Mouse (Mus musculus): ENCODE measurements around the gene Hdac5. TPM values are rescaled to one million over a fixed set of nuclear protein-coding genes. Genes with fewer than 3 reads are reported as not detected.

Gene Hdac5
- 13.2 and 25.3 TPM in 2 replicates for total RNA-seq (2017)

DNA sequence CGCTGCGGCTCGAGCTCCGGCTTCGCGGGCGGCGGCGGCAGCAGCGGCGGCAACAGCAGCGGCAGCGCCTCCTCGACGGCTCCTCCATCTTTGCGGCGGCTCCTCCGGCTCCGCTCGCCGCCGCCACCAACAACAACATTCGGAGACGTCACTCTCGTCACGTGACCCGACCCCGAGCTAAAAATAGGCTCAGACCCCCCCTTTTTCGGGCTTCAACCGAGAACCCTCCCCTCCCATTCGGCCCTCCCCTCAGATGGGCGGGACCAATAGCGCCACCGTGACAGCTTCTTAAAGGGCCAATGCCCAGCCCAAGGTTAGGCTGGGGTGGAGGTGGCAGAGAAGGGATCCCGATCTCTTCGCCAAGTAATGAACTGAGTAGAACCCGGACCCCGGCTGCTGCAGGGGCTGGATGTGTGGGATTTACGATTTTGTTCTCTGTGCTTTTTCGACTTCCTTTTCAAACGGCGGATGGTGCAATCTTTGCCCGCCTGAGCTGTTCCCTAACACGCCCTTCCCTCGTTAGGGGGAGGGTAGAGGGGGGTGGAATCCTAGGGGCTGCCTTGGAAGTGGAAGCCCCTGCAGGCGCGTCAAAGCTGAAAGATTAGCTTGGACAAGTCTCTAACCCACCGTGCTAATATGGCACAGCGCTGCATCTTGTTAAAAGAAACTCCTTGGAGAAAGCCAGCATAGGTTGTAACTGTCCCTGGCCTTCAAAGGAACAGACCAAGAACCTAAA lies at the start of gene Hdac5:
Hdac5 (minus strand) TSS at position 161 of the 736 bp plus-strand sequence.
- ATAC-seq (replicated peaks in 1 of 2; ENCODE audit: insufficient read depth in 1 of 2, low FRiP score in 2 of 2, low TSS enrichment in 1 of 2, low read depth in 1 of 2, poor library complexity in 2 of 2, severe bottlenecking in 2 of 2): peak; percentile 91 to 96

DNA sequence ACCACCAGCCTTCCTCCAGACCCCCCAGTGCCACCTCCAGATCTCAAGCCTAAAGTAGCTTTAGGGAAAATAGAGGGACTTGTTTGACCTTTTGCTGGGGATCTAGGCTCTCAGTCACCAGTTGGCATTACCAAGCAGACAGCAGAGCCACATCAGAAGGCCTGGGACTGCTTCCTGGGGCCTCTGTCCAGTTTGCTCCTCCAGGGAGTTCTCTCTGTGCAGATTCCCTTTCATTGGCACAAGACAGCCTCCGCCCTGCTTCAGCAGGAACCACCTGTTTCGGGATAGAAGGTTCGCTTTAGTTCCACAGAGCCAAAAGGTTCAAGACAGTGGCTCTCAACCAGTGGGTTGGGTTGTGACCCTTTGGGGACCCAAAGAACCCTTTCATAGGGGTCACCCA lies 49.6 kb upstream of the Hdac5 start:
- no peak for ATAC-seq (replicated peaks in 1 of 2; ENCODE audit: insufficient read depth in 1 of 2, low FRiP score in 2 of 2, low TSS enrichment in 1 of 2, low read depth in 1 of 2, poor library complexity in 2 of 2, severe bottlenecking in 2 of 2)

DNA sequence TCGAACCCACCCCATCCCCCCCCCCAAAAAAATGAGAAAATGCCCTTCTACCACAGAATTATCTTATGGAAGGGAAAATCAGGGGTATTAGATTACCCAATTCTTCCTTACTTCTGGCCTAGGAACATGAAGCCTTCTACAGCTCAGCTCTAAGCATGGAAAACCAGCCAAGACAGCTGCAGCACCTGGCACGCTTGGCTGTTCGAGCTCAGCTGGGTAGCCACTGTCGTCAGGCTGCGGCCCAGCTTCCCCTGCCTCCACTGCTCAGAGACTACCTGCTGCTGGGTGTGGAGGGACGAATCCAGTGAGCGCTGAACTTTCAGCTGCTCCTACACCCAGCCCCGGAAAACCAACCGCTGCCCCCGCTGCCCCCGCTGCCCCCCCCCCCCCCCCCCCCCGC lies 47.8 kb upstream of the Hdac5 start:
- ATAC-seq (replicated peaks in 1 of 2; ENCODE audit: insufficient read depth in 1 of 2, low FRiP score in 2 of 2, low TSS enrichment in 1 of 2, low read depth in 1 of 2, poor library complexity in 2 of 2, severe bottlenecking in 2 of 2): no peak

DNA sequence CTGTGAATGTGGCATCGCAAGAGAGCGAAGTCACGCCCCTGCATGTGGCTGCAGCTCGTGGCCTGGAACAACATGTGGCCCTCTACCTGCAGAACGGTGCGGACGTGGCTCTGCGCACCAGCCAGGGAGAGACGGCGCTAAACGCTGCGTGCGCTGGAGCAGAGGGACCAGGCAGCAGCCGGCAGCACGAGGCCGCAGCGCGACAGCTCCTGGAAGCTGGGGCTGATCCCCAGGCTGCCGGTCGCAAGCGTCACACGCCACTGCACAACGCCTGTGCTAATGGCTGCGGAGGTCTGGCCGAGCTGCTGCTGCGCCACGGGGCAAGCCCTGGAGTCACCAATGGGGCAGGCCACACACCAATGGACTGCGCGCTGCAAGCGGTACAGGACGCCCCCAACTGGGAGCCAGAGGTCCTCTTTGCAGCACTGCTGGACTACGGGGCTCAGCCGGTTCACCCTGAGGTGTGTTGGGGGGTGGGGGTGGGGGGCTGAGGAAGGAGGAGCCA lies 46.5 kb upstream of the Hdac5 start:
- peak; percentile 32 to 73; a peak in 3 of 4 replicates for ATAC-seq (replicated peaks in 1 of 2; ENCODE audit: insufficient read depth in 1 of 2, low FRiP score in 2 of 2, low TSS enrichment in 1 of 2, low read depth in 1 of 2, poor library complexity in 2 of 2, severe bottlenecking in 2 of 2)

DNA sequence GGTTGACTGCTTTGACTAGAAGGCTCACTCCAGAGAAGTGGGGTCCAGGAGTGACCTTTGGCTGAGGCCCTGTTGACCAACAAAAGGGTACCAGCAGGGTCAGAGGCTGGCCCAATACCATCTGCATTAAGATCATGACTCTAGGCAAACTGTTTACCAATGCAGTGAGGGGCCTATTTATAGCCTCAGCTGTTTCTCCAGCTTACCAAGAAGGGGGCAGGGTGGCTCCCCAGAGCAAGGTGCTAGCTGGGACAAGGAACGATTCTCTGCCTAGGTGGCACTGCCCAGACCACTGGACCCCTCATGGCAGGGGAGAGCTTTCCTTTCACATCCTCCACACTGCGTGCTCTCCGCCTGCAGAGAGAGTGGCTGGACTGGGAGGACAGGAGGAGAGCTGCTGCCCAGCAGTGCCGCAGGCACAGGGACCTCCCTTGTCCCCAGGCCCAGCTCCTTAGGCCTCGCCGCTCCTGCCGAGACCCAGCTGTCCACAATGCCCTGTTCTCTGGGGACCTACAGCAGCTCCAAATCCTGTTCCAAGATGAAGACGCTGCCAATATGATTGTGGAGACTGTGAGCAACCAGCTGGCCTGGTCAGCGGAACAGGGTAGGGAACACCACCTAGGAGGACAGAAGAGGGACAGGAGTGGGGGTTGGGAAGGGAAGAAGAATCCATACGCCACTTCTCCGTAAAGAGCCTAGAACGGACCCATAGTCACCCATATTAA lies 38.7 kb upstream of the Hdac5 start, which contains the start of gene Asb16:
Asb16 (plus strand) TSS at position 224 of the 725 bp plus-strand sequence.
- no peak for ATAC-seq (replicated peaks in 1 of 2; ENCODE audit: insufficient read depth in 1 of 2, low FRiP score in 2 of 2, low TSS enrichment in 1 of 2, low read depth in 1 of 2, poor library complexity in 2 of 2, severe bottlenecking in 2 of 2)

DNA sequence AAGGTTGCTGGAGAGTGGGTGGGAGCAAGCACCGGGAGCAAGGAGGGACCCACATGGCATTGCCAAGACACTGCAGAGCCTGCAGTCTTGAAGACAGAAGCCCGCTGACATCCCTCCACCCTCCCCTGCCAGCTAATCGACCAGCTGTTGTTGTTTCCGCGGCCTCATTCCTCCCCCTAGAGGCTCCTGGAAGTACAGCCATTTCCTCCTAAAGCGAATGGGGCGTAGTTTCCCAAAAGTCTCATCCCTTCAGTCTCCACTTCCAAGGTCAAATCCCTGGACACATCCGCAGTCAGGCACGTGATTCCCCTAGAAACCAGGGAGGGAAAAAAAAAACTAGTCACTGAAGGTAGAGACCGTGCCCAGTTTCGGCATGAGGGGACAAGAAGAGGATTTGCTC lies 37.5 kb upstream of the Hdac5 start:
- peak; percentile 83 to 88 for ATAC-seq (replicated peaks in 1 of 2; ENCODE audit: insufficient read depth in 1 of 2, low FRiP score in 2 of 2, low TSS enrichment in 1 of 2, low read depth in 1 of 2, poor library complexity in 2 of 2, severe bottlenecking in 2 of 2)

DNA sequence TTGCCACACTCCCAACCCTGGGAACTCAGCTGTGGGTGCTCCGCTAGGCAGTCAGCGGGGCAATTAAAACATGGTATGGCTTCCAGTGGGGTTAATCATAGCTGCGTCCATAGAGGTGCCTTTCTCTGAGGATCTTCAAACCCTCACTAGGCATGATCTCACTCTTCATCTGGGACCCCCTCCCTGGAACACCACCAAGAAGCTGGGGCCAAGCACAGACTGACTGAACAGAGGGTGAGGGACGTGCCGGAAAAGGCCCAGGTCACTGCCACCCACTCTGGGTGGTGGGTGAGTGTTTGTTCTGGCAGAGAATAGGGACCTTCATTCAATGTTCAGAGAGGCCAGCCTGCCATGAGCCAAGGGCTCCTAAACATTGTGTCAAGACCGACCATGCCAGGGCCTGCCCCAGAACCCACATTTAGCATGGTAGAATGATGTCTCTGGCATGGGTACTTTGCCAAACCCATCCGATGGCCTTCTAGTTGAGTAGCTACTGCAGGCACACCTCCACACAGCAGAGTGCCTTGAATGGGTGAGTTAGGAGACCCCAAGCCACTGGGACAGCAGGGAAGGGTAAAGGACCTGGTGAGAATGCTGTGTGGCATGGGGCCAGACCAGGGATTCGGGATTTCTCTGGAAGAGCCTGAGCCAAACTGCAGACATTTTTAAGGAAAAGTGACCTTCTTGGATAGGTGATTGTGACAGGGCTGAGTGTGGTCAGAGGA lies 36.8 kb upstream of the Hdac5 start:
- ATAC-seq (replicated peaks in 1 of 2; ENCODE audit: insufficient read depth in 1 of 2, low FRiP score in 2 of 2, low TSS enrichment in 1 of 2, low read depth in 1 of 2, poor library complexity in 2 of 2, severe bottlenecking in 2 of 2): no peak

DNA sequence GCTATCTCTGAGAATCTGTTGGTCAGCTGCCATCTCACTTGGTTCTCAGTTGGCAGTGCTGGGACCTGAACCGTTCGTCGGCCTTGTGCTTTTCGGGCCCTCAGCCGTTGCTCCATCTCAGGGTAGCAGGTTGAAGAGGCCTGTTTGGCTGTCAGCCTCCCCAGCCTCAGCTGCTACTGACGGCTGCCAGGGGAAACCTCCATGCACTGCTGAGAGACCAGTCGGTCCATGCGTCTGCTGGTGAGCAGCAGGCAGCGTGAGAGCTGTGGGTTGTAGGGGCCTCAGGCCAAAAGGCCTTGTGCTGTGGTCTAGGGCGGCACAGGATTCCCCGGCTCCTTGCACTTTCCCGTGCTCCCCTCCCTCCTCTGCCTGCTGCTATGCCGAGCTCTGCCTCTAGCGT lies 35.9 kb upstream of the Hdac5 start:
- no peak for ATAC-seq (replicated peaks in 1 of 2; ENCODE audit: insufficient read depth in 1 of 2, low FRiP score in 2 of 2, low TSS enrichment in 1 of 2, low read depth in 1 of 2, poor library complexity in 2 of 2, severe bottlenecking in 2 of 2)

DNA sequence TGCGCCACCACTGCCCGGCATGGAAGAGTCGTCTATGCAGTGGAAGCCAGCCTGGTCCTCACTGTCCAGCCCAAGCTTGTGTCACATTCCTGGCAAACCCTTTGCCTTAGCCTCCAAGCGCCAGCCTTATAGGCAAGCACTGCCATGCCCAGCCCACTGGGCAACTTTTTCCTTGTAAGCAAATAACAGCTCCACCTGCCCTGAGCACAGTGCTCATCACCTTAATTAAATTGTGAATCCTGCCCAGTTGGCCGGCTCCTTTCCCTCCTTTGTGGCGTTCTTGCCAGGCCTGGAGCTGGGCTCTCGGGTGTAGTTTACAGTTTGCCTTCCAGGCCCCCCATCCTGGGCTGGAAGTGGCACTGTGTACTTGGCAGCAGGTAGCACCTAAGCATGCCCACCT lies 33.2 kb upstream of the Hdac5 start:
- ATAC-seq (replicated peaks in 1 of 2; ENCODE audit: insufficient read depth in 1 of 2, low FRiP score in 2 of 2, low TSS enrichment in 1 of 2, low read depth in 1 of 2, poor library complexity in 2 of 2, severe bottlenecking in 2 of 2): no peak

DNA sequence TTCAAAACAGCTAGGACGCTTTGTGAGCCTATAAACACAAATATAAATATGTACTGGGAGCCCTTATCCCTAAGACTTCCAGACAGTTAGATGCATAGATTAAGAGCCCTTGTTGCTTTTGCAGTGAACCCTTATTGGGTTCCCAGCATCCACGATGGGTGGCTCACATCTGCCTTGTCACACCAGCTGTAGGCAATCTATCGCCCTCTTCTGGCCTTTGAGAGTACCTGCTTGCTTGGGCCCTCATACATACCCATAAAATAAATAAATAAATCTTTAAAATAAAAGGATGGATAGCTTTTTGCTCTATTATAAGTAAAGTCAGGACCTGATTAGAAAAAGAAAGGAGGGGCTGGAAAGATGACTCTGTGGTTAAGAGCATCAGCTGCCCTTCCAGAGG lies 28.6 kb upstream of the Hdac5 start:
- no peak for ATAC-seq (replicated peaks in 1 of 2; ENCODE audit: insufficient read depth in 1 of 2, low FRiP score in 2 of 2, low TSS enrichment in 1 of 2, low read depth in 1 of 2, poor library complexity in 2 of 2, severe bottlenecking in 2 of 2)

DNA sequence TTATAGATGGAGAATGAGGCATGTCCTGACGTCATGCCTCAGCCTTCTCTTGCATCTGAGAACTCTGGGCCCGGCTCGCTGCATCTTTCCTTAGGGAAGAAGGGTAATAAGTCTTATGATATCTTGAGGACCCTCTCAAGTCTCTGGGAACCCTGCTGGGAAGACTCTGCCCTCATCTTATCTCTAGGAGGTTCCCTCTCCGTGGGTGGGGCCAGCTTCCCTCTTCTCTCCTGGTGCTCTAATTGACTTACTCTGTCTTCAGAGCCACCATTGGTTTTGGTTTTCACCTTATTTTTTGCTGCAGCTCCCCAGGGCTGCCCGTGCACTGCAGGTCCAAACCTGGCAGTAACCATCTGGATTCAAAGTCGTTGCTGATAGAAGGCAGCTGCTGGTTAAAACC lies 28.1 kb upstream of the Hdac5 start:
- ATAC-seq (replicated peaks in 1 of 2; ENCODE audit: insufficient read depth in 1 of 2, low FRiP score in 2 of 2, low TSS enrichment in 1 of 2, low read depth in 1 of 2, poor library complexity in 2 of 2, severe bottlenecking in 2 of 2): no peak

DNA sequence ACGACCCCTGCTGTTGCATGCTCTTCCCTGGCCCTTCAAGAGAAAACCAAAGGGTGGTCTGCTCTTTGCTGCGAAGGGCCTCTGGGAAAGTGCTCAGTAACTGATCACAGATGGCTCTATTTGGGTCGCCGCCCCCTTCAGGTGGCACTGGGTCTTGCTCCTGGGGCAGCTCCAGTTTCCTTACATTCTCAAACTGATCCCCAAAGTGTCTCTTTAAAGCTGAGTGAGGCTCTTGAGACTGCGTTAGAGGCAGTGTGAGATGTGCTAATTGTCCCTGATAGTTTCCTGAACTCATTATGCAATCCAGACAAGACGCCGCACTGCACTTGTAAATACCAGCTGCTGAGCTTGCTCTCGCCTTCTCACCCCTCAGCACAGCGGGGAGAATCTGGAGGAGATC lies 27.5 kb upstream of the Hdac5 start:
- ATAC-seq (replicated peaks in 1 of 2; ENCODE audit: insufficient read depth in 1 of 2, low FRiP score in 2 of 2, low TSS enrichment in 1 of 2, low read depth in 1 of 2, poor library complexity in 2 of 2, severe bottlenecking in 2 of 2): peak in 1 of 2 experiments; percentile 42; a peak in 1 of 4 replicates

DNA sequence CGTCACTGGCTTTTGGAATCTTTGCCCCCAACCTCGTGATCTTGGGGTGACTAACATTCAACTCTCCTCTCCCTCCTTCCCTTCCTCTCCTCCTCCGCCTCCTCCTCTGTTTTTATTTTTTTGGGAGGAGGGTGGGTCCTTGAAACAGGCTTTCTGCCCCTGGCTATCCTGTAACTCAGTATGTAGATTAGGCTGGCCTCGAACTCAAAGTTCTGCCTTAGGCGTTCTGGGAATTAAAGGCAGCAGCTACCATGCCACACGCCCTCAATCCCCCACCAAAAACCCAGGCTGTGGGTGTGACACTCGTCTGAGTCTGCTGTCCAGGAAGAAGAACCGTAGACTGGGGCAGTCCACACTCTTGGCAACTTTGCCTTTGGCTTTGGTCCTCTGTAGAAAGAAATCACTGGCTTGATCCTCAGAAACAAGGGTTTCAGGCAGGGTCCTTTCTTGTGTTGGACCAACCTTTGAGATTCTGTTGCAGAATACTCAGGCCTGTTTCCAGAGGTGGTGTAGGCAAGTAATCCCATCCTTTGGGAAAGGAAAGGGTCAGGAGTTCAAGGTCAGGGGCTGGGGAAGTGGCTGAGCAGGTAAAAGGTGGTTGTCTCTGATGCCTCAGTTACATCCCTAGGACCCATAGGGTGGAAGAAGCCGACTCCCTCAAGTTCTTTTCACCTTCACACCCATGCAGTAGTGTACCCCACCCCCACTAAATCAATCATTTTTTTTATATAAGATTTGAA lies 19.6 kb upstream of the Hdac5 start:
- no peak for ATAC-seq (replicated peaks in 1 of 2; ENCODE audit: insufficient read depth in 1 of 2, low FRiP score in 2 of 2, low TSS enrichment in 1 of 2, low read depth in 1 of 2, poor library complexity in 2 of 2, severe bottlenecking in 2 of 2)

DNA sequence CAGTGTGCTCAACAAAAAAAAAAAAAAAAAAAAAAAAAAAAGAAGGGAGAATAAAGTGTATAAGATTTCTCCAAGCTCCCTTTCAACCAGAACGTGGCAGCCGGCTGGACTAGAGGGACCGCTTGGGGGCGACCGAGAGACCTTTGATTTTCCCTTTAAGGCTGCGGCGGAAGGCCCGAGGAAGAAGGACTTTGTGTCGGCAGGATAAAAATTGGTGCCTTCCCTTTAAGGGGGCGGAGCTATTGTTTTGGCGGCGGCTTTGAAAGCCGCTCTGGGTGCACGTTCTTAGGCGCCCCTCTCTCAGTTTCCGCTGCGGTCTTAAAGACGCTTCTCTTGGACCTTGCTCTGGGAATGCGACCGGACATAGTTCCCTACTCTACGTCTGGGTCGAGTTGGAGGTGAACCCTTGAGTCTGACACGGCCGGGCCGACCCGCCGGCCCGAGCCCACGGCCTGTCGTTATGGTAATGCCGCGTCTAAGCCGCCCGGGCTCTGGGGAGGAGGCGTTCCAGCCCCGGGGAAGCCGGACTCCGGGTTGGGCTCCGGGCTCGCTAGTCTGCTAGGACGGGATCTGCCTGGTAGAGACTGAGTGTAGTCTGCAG lies 18.8 kb upstream of the Hdac5 start, which contains the start of gene BC030867:
BC030867 (plus strand) TSS at position 253 of the 601 bp plus-strand sequence.
- peak; percentile 80 to 82 for ATAC-seq (replicated peaks in 1 of 2; ENCODE audit: insufficient read depth in 1 of 2, low FRiP score in 2 of 2, low TSS enrichment in 1 of 2, low read depth in 1 of 2, poor library complexity in 2 of 2, severe bottlenecking in 2 of 2)

DNA sequence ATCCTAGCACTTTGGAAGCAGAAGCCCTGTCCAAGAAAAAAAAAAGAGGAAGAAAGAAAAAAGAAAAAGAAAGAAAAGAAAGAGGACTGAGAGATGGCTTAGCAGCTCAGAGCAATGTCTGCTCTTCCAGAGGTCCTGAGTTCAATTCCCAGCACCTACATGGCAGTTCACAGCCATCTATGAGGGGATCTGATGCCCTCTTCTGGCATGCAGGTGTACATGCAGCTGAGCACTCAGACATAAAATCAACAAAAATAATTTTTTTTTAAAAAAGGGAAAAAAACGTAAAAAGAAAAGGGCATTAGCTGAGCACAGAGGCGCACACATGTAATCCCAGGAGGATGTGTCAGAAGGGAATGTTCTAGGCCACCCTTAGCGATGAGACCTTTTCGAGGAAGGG lies 16.9 kb upstream of the Hdac5 start:
- no peak for ATAC-seq (replicated peaks in 1 of 2; ENCODE audit: insufficient read depth in 1 of 2, low FRiP score in 2 of 2, low TSS enrichment in 1 of 2, low read depth in 1 of 2, poor library complexity in 2 of 2, severe bottlenecking in 2 of 2)

DNA sequence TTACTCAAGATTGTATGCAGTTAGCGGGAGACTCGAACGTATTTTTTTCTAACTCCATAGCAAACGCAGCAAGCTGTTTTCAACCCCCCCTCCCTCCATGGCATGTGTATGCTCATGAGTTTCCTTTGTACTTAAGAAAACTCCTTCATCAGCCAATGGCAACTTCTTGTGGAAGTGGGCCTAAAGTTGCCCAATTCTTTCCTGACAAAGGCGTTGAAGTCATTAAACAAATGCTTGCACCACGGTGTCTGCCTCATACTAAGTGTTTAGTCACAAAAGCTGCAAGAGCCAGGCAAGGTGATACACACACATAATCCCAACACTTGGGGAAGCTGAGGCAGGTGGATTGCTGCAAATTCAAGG lies 16.3 kb upstream of the Hdac5 start:
- ATAC-seq (replicated peaks in 1 of 2; ENCODE audit: insufficient read depth in 1 of 2, low FRiP score in 2 of 2, low TSS enrichment in 1 of 2, low read depth in 1 of 2, poor library complexity in 2 of 2, severe bottlenecking in 2 of 2): no peak
